Mouse (Mus musculus): ENCODE measurements around the gene Sptbn2. TPM values are rescaled to one million over a fixed set of nuclear protein-coding genes. Genes with fewer than 3 reads are reported as not detected.

The Sptbn2 gene
- polyA plus RNA-seq, 1 experiment from 2014 or later: 0.05 TPM

- no peaks in the 10 kb centered on the region for H3K9me3 ChIP-seq (replicated peaks)
- 85% methylated on average over 2 of the region's 2 CpGs for WGBS (ENCODE audit: insufficient replicate concordance)
- H3K27me3 ChIP-seq: no peaks in the 10 kb centered on the region
- no peak overlapping the region for H3K4me2 ChIP-seq
- H3K4me1 ChIP-seq (replicated peaks): peaks cover 15% of the 10 kb centered on the region
- peaks cover 93% of the 10 kb centered on the region for H3K36me3 ChIP-seq (replicated peaks)
- ATAC-seq (ENCODE audit: insufficient read depth): no peak
- no peak overlapping the region for H3K9ac ChIP-seq
- H3K27ac ChIP-seq (replicated peaks): no peak overlapping the region
- no peak overlapping the region for H3K4me3 ChIP-seq (replicated peaks)
Observed at GRCm38 (mm10) chr19:4782891-4783290, 71.9 kb downstream of the Sptbn2 start.

- 77% methylated on average over 7 of the region's 7 CpGs for WGBS (ENCODE audit: insufficient replicate concordance)
- Histone ChIP-seq H3K27ac (replicated peaks) (no peak overlapping the region), H3K4me1 (replicated peaks) (peaks cover 23% of the 10 kb centered on the region), H3K27me3 (no peaks in the 10 kb centered on the region), H3K4me2 (no peak overlapping the region), H3K36me3 (replicated peaks) (peaks cover 95% of the 10 kb centered on the region), H3K4me3 (replicated peaks) (no peak overlapping the region), H3K9ac (no peak overlapping the region), H3K9me3 (replicated peaks) (no peaks in the 10 kb centered on the region)
- no peak for ATAC-seq (ENCODE audit: insufficient read depth)
Observed at GRCm38 (mm10) chr19:4785206-4785605, 74.2 kb downstream of the Sptbn2 start.

GRCm38 (mm10) chr19:4786313-4786712, 75.3 kb downstream of the Sptbn2 start:
- Histone ChIP-seq H3K4me3 (replicated peaks) (no peak overlapping the region), H3K9me3 (replicated peaks) (no peaks in the 10 kb centered on the region), H3K27ac (replicated peaks) (no peak overlapping the region), H3K4me2 (no peak overlapping the region), H3K27me3 (no peaks in the 10 kb centered on the region), H3K4me1 (replicated peaks) (peaks cover 33% of the 10 kb centered on the region), H3K9ac (no peak overlapping the region), H3K36me3 (replicated peaks) (peaks cover 96% of the 10 kb centered on the region)
- ATAC-seq (ENCODE audit: insufficient read depth): no peak
- 84% methylated on average over 2 of the region's 2 CpGs for WGBS (ENCODE audit: insufficient replicate concordance)

GRCm38 (mm10) chr19:4793281-4793830, 82.4 kb downstream of the Sptbn2 start:
- peak overlapping the region; percentile 88 for H3K27ac ChIP-seq (replicated peaks)
- H3K36me3 ChIP-seq (replicated peaks): peaks cover 60% of the 10 kb centered on the region
- H3K9ac ChIP-seq: peak overlapping the region; percentile 68
- H3K4me2 ChIP-seq: peak overlapping the region; percentile 74
- H3K4me1 ChIP-seq (replicated peaks): peaks cover 66% of the 10 kb centered on the region
- H3K9me3 ChIP-seq (replicated peaks): no peaks in the 10 kb centered on the region
- ATAC-seq (ENCODE audit: insufficient read depth): peak; percentile 52
- H3K27me3 ChIP-seq: no peaks in the 10 kb centered on the region
- WGBS (ENCODE audit: insufficient replicate concordance): under 1% methylated on average over 16 of the region's 16 CpGs
- peak overlapping the region; percentile 78 for H3K4me3 ChIP-seq (replicated peaks)

- under 1% methylated on average over 31 of the region's 31 CpGs for WGBS (ENCODE audit: insufficient replicate concordance)
- H3K27me3 ChIP-seq: no peaks in the 10 kb centered on the region
- peaks cover 66% of the 10 kb centered on the region for H3K4me1 ChIP-seq (replicated peaks)
- H3K36me3 ChIP-seq (replicated peaks): peaks cover 60% of the 10 kb centered on the region
- peak within 1 kb of the TSS; percentile 74 for H3K4me2 ChIP-seq
- peak within 1 kb of the TSS; percentile 78 for H3K4me3 ChIP-seq (replicated peaks)
- H3K9me3 ChIP-seq (replicated peaks): no peaks in the 10 kb centered on the region
- ATAC-seq (ENCODE audit: insufficient read depth): peak; percentile 95
- H3K27ac ChIP-seq (replicated peaks): peak within 1 kb of the TSS; percentile 88
- H3K9ac ChIP-seq: peak within 1 kb of the TSS; percentile 68
Observed at GRCm38 (mm10) chr19:4793831-4794422, 83.0 kb downstream of the Sptbn2 start, which contains the start of gene Rbm4. TSS of gene Rbm4 (minus strand) at chr19:4793901.

- no peak for ATAC-seq (ENCODE audit: insufficient read depth)
- Histone ChIP-seq H3K4me2 (no peak overlapping the region), H3K9ac (no peak overlapping the region), H3K27ac (replicated peaks) (peak overlapping the region; percentile 7), H3K9me3 (replicated peaks) (no peaks in the 10 kb centered on the region), H3K4me1 (replicated peaks) (peaks cover 52% of the 10 kb centered on the region), H3K27me3 (no peaks in the 10 kb centered on the region), H3K36me3 (replicated peaks) (peaks cover 62% of the 10 kb centered on the region), H3K4me3 (replicated peaks) (no peak overlapping the region)
- 75% methylated on average over 1 of the region's 1 CpGs for WGBS (ENCODE audit: insufficient replicate concordance)
Observed at GRCm38 (mm10) chr19:4795929-4796328, 85.0 kb downstream of the Sptbn2 start.

- Histone ChIP-seq H3K4me3 (replicated peaks) (no peak overlapping the region), H3K9me3 (replicated peaks) (no peaks in the 10 kb centered on the region), H3K27me3 (no peaks in the 10 kb centered on the region), H3K4me1 (replicated peaks) (peaks cover 40% of the 10 kb centered on the region), H3K27ac (replicated peaks) (no peak overlapping the region), H3K9ac (no peak overlapping the region), H3K36me3 (replicated peaks) (peaks cover 68% of the 10 kb centered on the region), H3K4me2 (no peak overlapping the region)
- ATAC-seq (ENCODE audit: insufficient read depth): no peak
- WGBS (ENCODE audit: insufficient replicate concordance): 90% methylated on average over 2 of the region's 2 CpGs
Observed at GRCm38 (mm10) chr19:4797846-4798245, 86.9 kb downstream of the Sptbn2 start.

GRCm38 (mm10) chr19:4799083-4799482, 88.1 kb downstream of the Sptbn2 start:
- Histone ChIP-seq H3K9ac (no peak overlapping the region), H3K27ac (replicated peaks) (no peak overlapping the region), H3K4me1 (replicated peaks) (peaks cover 45% of the 10 kb centered on the region), H3K27me3 (no peaks in the 10 kb centered on the region), H3K4me2 (no peak overlapping the region), H3K36me3 (replicated peaks) (peaks cover 80% of the 10 kb centered on the region), H3K9me3 (replicated peaks) (no peaks in the 10 kb centered on the region), H3K4me3 (replicated peaks) (no peak overlapping the region)
- no peak for ATAC-seq (ENCODE audit: insufficient read depth)
- 81% methylated on average over 5 of the region's 5 CpGs for WGBS (ENCODE audit: insufficient replicate concordance)

Other genes starting within 250 kb of the Sptbn2 start
- gene Syt12, start 233.7 kb upstream of the Sptbn2 start, polyA plus RNA-seq (2015; fragmentation: Nextera tagmentation; extraction: Ambion mirVana): 0.12 and 0.33 TPM in 2 replicates
- gene 2010003K11Rik, start 212.6 kb upstream of the Sptbn2 start, polyA plus RNA-seq (2015; fragmentation: Nextera tagmentation; extraction: Ambion mirVana): 0.09 TPM in 1 of 2 replicates, not detected in the other
- 56.3 and 79.3 TPM in 2 replicates for gene Pcx, start 200.7 kb upstream of the Sptbn2 start, polyA plus RNA-seq (2015; fragmentation: Nextera tagmentation; extraction: Ambion mirVana)
- 0.43 and 0.46 TPM in 2 replicates for gene Lrfn4, start 95.5 kb upstream of the Sptbn2 start, polyA plus RNA-seq (2015; fragmentation: Nextera tagmentation; extraction: Ambion mirVana)
- 24.1 and 25.3 TPM in 2 replicates for gene Rce1, start 85.5 kb upstream of the Sptbn2 start, polyA plus RNA-seq (2015; fragmentation: Nextera tagmentation; extraction: Ambion mirVana)
- gene Gm960, start 12.5 kb upstream of the Sptbn2 start, polyA plus RNA-seq (2015; fragmentation: Nextera tagmentation; extraction: Ambion mirVana): 0.40 and 0.71 TPM in 2 replicates
- gene Rbm4b, start 45.3 kb downstream of the Sptbn2 start, polyA plus RNA-seq (2015; fragmentation: Nextera tagmentation; extraction: Ambion mirVana): 15.6 and 18.7 TPM in 2 replicates
- 25.2 and 29.0 TPM in 2 replicates for gene Rbm4, start 82.7 kb downstream of the Sptbn2 start, polyA plus RNA-seq (2015; fragmentation: Nextera tagmentation; extraction: Ambion mirVana)
- gene Gm21992, start 100.4 kb downstream of the Sptbn2 start, polyA plus RNA-seq (2015; fragmentation: Nextera tagmentation; extraction: Ambion mirVana): 11.6 and 12.7 TPM in 2 replicates
- 37.5 and 41.4 TPM in 2 replicates for gene Rbm14, start 100.5 kb downstream of the Sptbn2 start, polyA plus RNA-seq (2015; fragmentation: Nextera tagmentation; extraction: Ambion mirVana)
- 52.4 and 61.9 TPM in 2 replicates for gene Ccs, start 128.2 kb downstream of the Sptbn2 start, polyA plus RNA-seq (2015; fragmentation: Nextera tagmentation; extraction: Ambion mirVana)
- gene Ccdc87, start 128.2 kb downstream of the Sptbn2 start, polyA plus RNA-seq (2015; fragmentation: Nextera tagmentation; extraction: Ambion mirVana): not detected in 2 replicates
- 25.8 and 28.8 TPM in 2 replicates for gene Ctsf, start 144.0 kb downstream of the Sptbn2 start, polyA plus RNA-seq (2015; fragmentation: Nextera tagmentation; extraction: Ambion mirVana)
- gene Actn3, start 166.7 kb downstream of the Sptbn2 start, polyA plus RNA-seq (2015; fragmentation: Nextera tagmentation; extraction: Ambion mirVana): 0.85 and 1.2 TPM in 2 replicates
- gene Zdhhc24, start 167.5 kb downstream of the Sptbn2 start, polyA plus RNA-seq (2015; fragmentation: Nextera tagmentation; extraction: Ambion mirVana): 9.7 and 10.9 TPM in 2 replicates
- gene Bbs1, start 195.5 kb downstream of the Sptbn2 start, polyA plus RNA-seq (2015; fragmentation: Nextera tagmentation; extraction: Ambion mirVana): 1.0 TPM in 2 replicates
- gene Dpp3, start 217.1 kb downstream of the Sptbn2 start, polyA plus RNA-seq (2015; fragmentation: Nextera tagmentation; extraction: Ambion mirVana): 46.0 and 47.8 TPM in 2 replicates
- gene Peli3, start 232.0 kb downstream of the Sptbn2 start, polyA plus RNA-seq (2015; fragmentation: Nextera tagmentation; extraction: Ambion mirVana): 0.17 TPM in 2 replicates